Mouse (Mus musculus): ENCODE measurements around the gene Olfr115.

Gene Olfr115

DNA sequence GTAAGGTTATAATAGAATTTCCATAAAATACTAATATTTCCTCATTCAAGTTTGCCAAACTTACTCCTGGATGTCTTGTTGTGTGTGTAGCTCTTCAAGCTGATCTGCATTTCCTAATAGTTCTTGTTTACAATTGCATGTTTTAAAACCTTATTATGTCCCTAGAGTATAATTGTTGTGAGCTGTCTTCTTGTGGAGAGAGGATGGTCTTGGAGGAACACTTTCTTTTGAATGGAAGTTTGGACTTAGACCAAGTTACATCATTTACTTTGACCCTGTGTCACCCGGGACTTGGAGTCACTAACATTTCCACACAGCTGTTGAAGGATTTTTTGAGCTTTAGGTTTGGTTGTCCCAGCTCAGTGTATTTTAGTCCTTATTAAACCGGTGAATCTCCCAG is at the start of gene Olfr115, which contains the start of gene Olfr116:
Gene Olfr115, minus strand, starts transcription at position 101 of the 400 bp plus-strand sequence.
Gene Olfr116, minus strand, starts transcription at position 191 of the 400 bp plus-strand sequence.
- DNase-seq (ENCODE audit: low read depth, low spot score), result peak; percentile 50

DNA sequence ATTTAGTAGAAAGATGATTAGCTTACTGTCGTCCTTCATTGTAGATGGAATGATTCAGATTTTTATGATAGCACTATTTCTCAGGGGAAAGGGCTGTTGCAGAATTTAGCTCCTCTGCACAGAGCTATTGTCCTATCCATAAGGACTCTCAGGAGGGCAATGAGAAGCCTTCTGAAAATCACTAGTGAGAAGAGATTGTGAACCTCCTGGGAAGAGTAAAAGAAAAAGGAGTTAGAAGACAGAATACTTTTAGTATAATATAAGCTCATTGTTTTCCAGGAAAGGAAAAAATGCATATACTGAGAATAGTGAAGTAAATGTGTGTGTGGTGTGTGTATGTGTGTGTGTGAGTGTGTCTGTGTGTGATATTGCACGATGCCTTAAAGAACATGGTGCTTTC is 39.8 kb upstream of the Olfr115 start, which contains the start of gene Olfr118:
Gene Olfr118, plus strand, starts transcription at position 301 of the 400 bp plus-strand sequence.
- DNase-seq (ENCODE audit: low read depth, low spot score), result no peak

DNA sequence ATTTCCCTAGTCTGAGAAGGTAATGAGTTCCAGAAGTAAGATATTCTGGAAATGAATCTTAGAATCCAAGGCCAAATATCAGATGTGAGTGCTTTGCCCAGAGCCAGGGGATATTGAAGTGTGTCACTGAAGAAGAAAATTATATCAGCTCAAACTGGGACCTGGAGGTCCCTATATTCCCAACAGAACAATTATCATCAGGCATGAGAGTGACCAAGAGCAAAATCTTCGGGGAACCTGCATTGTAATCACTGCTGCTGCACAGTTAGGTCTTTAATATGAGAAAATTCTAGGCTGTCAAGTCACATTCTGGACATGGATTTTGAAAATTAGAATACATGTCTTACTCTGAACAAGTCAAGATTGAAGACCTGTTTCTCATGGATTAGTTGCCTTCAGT is 36.8 kb upstream of the Olfr115 start, which contains the start of gene Olfr117:
Gene Olfr117, minus strand, starts transcription at position 101 of the 400 bp plus-strand sequence.
- DNase-seq (ENCODE audit: low read depth, low spot score), result no peak

DNA sequence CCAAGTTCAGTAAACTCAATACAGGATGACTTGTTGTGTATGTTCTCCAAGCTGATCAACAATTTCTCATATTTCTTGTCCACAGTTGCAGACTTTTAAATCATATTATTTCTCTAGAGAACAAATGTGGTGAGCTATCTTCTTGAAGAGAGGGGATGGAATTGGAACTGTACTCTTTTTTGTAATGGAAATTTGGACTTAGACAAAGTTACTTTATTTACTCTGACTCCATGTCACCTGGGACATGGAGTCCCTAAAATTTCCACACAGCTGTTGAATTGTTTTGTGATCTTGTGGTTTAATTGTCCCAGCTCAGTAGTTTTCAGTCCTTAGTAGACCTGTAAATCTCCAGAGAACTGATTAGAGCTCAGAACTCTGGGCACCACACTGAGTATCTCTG is 34.3 kb downstream of the Olfr115 start, which contains the start of gene Olfr114:
Gene Olfr114, minus strand, starts transcription at position 101 of the 400 bp plus-strand sequence.
- DNase-seq (ENCODE audit: low read depth, low spot score), result no peak

DNA sequence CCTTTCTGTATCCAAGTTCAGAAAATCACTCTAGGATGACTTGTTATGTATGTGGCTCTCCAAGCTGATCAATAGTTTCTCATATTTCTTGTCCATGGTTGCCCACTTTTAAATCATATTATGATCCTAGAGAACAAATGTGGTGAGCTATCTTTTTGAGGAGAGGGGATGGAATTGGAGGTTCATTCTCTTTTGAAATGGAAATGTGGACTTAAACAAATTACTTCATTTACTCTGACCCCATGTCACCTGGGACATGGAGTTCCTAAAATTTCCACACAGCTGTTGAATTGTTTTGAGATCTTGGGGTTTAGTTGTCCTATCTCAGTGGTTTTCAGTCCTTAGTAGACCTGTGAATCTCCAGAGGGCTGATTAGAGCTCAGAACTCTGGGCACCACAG is 49.3 kb downstream of the Olfr115 start, which contains the start of gene Olfr113:
Gene Olfr113, minus strand, starts transcription at position 101 of the 400 bp plus-strand sequence.
- no peak for DNase-seq (ENCODE audit: low read depth, low spot score)

DNA sequence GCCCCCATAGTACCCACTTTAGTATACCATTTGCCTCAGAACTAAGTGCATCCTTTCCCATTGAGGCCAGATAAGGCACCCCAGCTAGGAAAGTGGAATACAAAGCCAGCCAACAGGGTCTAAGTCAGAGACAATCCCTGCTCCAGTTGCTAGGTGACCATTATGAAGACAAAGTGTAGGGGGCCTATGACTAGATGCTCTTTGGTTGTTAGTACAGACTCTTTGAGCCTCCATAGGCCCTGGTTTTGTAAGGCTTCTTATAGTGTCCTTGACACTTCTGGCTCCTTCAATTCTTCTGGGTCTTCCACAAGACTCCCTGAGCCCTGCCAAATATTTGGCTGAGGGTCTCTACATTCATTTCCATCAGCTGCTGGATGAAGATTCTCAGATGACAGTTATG is 57.6 kb downstream of the Olfr115 start, which contains the start of gene Olfr112:
Gene Olfr112, minus strand, starts transcription at position 101 of the 400 bp plus-strand sequence.
- DNase-seq (ENCODE audit: low read depth, low spot score), result no peak

All from skeletal muscle tissue, adult 2 months (tissue).